Mouse (Mus musculus): Measurements from ENCODE around the gene Scarb2.

DNA sequence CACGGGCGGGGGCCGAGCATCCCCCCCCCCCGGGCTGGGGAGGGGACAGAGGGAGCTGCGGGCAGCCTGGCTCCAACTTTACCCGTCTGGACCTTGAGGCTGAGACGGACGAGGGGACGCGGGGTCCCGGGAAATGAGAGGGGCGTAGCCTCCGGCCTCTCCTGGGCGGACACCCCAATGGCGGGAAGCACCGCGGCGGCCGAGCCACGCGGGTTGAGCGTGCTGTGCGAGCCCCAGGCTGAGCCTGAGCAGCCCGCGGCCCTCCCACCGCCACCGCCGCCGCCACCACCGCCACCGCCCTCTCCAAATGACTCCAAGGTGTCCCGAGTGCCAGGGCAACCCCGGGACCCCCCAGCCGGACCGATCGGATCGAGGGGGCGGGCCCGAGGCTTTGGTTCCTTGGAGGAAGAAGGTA lies 72.1 kb downstream of the Scarb2 start:
- no peak for TF ChIP-seq CTCF (IDR thresholded peaks at IDR 0.05; ENCODE audit: low read depth, low read length)
- no peak for TF ChIP-seq POLR2A (IDR thresholded peaks at IDR 0.05; ENCODE audit: insufficient read depth, low read length)
- no peak for TF ChIP-seq EP300 (IDR thresholded peaks at IDR 0.05; ENCODE audit: insufficient read depth, low read depth, low read length)

Measured in ES-Bruce4 (cell line).